Mouse (Mus musculus) thymus, postnatal 14 days (tissue): Measurements from ENCODE around the gene Nmral1.
"Not testable (repeated sequence)": the region's sequence is repeated elsewhere in the genome, so short reads cannot be mapped to it uniquely, and the experiment has no call there.

Experiments used
- DNase-seq: peaks from one replicate; pipeline ENCODE4 v3.0.0; 2021

The Nmral1 gene

GRCm38 (mm10) chr16:4713861-4714710 is 5.1 kb downstream of the Nmral1 start:
- no peak for DNase-seq

DNA sequence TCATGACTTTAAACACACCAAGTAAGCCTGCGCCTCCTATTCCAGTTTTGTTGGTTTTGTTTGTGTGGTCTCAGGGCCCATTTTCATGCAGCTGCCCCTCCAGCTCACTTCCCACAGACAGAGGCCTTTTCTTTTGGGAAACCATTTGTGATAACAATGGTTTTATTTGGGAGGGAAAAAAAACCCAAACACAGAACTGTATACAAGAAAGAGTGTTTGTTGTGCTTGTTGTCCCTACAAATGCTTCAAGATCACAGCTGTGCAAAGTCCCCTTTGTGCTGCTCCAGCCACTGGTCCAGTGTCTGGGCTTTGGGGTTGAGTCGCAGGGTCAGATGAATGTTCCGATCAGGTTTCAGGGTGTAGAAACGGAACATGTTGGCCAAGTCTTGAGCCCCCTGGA is 8.0 kb downstream of the Nmral1 start:
- no peak for DNase-seq

- no peak for DNase-seq
Measured at GRCm38 (mm10) chr16:4705541-4705940, 13.6 kb downstream of the Nmral1 start.

GRCm38 (mm10) chr16:4702646-4703045 is 16.5 kb downstream of the Nmral1 start:
- no peak for DNase-seq

GRCm38 (mm10) chr16:4701211-4701610 is 17.9 kb downstream of the Nmral1 start:
- DNase-seq = no peak

DNA sequence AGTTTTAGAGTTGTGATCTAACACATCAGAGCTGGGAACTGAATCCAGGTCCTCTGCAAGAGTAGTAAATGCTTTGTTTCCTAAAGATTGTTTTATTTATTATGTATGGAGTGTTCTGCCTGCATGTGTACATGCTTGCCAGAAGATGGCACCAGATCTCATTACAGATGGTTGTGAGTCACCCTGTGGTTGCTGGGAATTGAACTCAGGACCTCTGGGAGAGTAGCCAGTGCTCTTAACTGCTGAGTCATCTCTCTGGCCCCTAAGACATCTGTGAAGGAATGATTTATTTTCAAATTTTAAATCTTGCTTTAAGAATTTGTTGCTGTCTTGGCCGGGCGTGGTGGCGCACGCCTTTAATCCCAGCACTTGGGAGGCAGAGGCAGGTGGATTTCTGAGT is 29.8 kb downstream of the Nmral1 start:
- not testable (repeated sequence) for DNase-seq

- DNase-seq = no peak
Measured at GRCm38 (mm10) chr16:4684457-4684791, 34.7 kb downstream of the Nmral1 start.

GRCm38 (mm10) chr16:4683581-4684456 is 35.3 kb downstream of the Nmral1 start:
- peak; percentile 98 for DNase-seq

DNA sequence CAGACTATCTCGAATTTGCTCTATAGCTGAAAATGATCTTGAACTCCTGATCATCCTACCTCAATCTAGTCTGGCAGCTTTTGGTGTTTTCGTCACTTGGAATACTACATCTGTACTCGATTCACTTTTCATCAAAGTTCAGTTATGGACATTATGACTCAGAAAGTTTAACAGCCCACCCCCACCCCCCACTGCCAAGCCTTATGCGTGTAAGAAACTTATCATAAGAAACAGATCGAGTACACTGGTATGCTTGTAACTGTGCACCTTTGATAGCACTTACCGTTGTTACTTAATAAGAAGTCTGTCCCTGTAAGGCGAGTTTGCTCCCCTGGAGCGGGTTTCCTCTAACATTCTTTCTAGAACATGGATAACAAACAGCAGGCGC is 36.0 kb downstream of the Nmral1 start:
- no peak for DNase-seq

- no peak for DNase-seq
Measured at GRCm38 (mm10) chr16:4682628-4683179, 36.5 kb downstream of the Nmral1 start.

DNA sequence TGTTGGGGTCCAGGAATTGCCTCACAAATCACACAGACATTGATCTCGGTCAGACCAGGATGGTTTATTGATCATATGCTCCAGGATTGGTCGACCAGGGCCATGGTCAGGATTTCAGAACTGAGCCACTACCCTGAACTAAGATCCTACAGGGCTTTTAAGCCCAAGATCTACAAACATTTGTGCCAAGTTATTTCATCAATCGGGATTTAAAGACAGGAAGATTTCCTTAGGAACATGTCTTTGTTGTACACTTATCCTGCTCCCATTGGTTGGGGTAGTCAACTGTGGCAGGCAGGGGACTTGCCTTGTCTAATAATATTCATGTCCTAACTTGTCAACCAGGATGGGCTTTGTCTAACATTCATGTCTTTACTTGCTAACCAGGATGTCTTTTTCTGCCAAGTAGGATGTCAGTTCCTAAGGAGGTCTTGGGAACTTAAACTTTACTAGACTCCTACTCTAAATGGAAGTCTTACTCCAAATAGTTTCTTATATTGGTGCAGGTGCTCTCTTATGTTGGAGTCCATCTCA is 38.2 kb downstream of the Nmral1 start:
- DNase-seq = not testable (repeated sequence)

DNA sequence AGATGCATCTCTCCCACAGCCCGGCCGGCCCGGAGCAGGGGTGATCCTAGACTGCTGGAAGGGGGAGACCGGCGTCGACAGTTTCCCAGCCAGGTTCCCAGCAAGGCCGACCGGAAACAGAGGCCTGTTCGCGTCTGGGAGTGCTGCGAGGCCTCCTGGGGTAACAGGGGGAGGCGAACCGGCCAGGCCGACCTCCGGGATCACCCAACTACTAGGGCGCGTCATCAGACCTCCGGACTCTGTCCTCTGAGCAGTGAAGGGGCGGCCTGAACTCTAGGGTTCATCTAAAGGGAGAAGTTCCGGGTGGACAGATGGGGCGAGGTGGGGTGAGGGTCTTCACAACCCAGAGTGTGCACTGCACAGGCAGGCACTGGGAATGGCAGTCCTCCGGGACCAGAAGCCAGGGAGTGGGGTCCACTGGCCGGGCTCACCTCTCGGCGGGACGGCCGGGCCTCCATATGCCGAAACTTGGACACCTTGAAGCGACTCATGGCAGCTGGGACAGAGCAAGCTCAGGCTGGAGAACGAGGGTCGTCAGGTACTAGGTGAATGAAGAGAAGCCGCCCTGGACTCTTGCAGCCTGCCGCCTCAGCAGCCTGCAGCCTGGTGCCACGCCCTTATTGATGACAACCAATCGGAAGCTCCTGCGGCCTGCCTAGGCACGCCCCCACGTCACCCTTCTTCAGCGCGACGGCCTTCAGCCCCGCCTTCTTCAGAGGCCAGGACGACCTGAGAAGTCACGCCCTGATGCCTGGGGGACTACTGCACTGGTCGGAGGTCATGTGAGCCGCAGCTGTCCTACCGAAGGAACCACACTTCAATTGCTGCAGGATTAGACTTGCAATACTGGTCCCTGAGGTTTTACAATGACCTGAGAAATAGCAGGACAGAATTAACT is 39.8 kb downstream of the Nmral1 start, which contains the start of gene Coro7:
Coro7 (minus strand) TSS at position 657 of the 898 bp plus-strand sequence.
- DNase-seq = peak; percentile 95

DNA sequence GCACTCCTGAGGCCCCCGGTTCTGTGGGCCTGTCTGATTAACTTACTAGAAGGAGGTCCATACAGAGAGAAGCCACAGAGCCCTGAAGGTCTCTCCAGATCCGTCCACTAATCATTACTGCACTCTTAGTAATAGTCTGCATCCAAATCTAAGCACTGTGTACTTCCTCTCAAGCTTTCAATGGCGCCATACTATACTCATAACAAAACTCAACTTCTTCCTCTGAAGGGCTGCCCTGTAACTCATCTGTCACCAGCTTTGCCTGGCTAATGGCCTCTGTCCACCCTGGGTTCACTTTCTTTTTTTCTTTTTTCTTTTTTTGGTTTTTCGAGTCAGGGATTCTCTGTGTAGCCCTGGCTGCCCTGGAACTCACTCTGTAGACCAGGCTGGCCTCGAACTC is 41.1 kb downstream of the Nmral1 start:
- no peak for DNase-seq

GRCm38 (mm10) chr16:4676836-4677235 is 42.3 kb downstream of the Nmral1 start:
- no peak for DNase-seq

DNA sequence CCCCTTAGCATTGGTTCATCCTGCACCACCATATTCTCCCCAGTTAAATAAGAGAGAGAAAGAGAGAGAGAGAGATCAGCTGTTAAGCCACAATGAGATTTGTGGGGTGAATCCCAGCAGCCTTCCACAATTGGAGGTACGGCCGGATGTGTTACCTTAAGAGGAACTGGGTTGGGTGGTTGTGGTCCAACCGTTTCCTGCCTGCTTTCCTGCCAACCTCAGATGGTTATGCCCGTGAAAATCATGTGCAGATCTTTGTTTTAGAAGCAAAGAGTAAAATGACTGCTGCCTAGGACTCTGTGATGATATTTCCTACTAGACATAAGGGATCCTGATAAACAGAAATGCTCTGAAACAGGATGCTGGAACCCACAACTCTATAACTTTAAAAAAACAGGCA is 45.1 kb downstream of the Nmral1 start:
- DNase-seq = peak; percentile 80

DNA sequence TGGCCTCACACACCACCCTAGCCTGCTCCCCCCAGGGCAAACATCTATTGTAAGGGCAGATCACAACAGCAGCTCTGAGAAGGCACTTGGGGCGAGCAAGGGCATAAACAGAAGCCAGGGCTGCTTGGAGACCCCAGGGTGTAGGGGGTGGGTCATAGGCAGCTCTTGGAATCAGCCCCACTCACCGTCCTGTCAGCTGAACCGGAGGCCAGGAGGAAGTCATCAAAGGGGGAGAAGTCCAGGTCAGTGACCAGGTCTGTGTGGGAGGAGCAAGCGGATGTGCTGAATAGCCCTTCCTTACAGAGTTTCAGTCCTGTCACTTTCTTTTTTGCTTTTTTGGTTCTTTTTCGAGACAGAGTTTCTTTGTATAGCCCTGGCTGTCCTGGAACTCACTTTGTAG is 48.8 kb downstream of the Nmral1 start:
- DNase-seq = no peak

- DNase-seq = peak; percentile 90
Measured at GRCm38 (mm10) chr16:4667190-4667808, 51.9 kb downstream of the Nmral1 start.

DNA sequence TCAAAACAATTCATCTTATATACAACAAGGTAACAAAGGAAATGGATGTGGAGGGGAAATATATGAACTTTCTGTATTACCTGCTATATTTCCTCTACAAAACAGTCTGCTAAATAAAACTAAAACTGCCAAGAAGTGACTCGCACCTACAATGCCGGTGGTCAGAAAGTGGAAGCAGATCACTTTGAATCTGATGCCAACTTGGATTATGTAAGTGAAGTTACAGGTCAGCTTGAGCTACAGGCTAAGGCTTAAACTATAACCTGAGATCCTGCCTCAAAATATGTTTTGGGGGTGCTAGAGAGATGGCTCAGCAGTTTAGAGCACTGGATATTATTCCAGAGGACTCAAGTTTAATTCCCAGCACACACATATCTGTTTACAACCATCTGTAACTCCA is 53.4 kb downstream of the Nmral1 start:
- DNase-seq = no peak

DNA sequence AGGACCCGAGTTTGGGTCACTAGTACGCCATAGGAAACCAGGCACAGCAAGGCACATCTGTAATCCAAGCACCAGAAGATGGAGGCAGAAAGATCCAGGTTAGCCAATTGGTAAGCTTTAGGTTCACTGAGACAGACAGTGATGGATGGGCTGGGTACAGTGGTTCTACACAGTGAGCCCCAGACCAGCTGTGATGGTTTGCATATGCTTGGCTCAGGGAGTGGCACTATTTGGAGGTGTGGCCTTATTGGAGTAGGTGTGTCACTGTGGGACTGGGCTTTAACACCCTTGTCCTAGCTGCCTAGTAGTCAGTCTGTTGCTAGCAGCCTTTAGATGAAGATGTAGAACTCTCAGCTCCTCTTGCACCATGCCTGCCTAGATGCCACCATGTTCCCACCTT is 55.4 kb downstream of the Nmral1 start:
- DNase-seq = no peak

GRCm38 (mm10) chr16:4661605-4662004 is 57.6 kb downstream of the Nmral1 start:
- no peak for DNase-seq
